Mouse (Mus musculus) limb, embryonic 13.5 days (tissue): ENCODE data around the gene Zfp82. TPM values are rescaled to one million over a fixed set of nuclear protein-coding genes. Genes with fewer than 3 reads are reported as not detected.

Experiments used
- ATAC-seq: fragments of 200-750 bp; cut with Nextera tagmentation; 2 replicates; pipeline ENCODE4 v1.8.0; 2017; ENCODE audit warnings: low read depth, moderate number of reproducible peaks, moderate TSS enrichment; ENCODE audit not compliant: low FRiP score
- H3K27ac ChIP-seq: fragments of 300-500 bp; sonication (generic); 2 replicates; pipeline ENCODE4 v1.5.1; 2015; ENCODE audit warnings: inconsistent platforms, mild to moderate bottlenecking, moderate library complexity
- H3K27me3 ChIP-seq: fragments of 300-500 bp; sonication (generic); 2 replicates; pipeline ENCODE4 v1.6.1; 2015; ENCODE audit warnings: mild to moderate bottlenecking, inconsistent platforms
- H3K36me3 ChIP-seq: fragments of 300-500 bp; sonication (generic); 2 replicates; pipeline ENCODE4 v1.6.1; 2015; ENCODE audit warnings: inconsistent platforms, mild to moderate bottlenecking, moderate library complexity
- H3K4me1 ChIP-seq: fragments of 300-500 bp; sonication (generic); 2 replicates; pipeline ENCODE4 v1.6.1; 2015; ENCODE audit warnings: inconsistent platforms
- H3K4me2 ChIP-seq: fragments of 300-500 bp; sonication (generic); replicated peaks from 2 replicates; pipeline ENCODE4 v1.6.1; 2015; ENCODE audit warnings: inconsistent platforms, mild to moderate bottlenecking, moderate library complexity
- H3K4me3 ChIP-seq: fragments of 300-500 bp; sonication (generic); 2 replicates; pipeline ENCODE4 v1.5.1; 2015; ENCODE audit warnings: moderate library complexity, mild to moderate bottlenecking, inconsistent platforms
- H3K9ac ChIP-seq: fragments of 300-500 bp; sonication (generic); 2 replicates; pipeline ENCODE4 v1.6.1; 2015; ENCODE audit warnings: mild to moderate bottlenecking, inconsistent platforms
- H3K9me3 ChIP-seq: fragments of 300-500 bp; sonication (generic); 2 replicates; pipeline ENCODE4 v1.6.1; 2016; ENCODE audit warnings: inconsistent platforms
- WGBS: fragments of 180-500 bp; shearing (Covaris S2); methylation state at CpG from one replicate; pipeline ENCODE4 v1.1.7; 2015; 5-methylcytosine and 5-hydroxymethylcytosine counted together
- polyA plus RNA-seq: library from polyadenylated mRNA; unstranded; fragments of >200 nt; fragmentation: Nextera tagmentation; extraction: Ambion mirVana; gene quantifications from 2 replicates; pipeline ENCODE4 v1.2.1, GENCODE M21; 2015

Gene Zfp82
- polyA plus RNA-seq, 1 experiment from 2014 or later = 9.7 TPM

DNA sequence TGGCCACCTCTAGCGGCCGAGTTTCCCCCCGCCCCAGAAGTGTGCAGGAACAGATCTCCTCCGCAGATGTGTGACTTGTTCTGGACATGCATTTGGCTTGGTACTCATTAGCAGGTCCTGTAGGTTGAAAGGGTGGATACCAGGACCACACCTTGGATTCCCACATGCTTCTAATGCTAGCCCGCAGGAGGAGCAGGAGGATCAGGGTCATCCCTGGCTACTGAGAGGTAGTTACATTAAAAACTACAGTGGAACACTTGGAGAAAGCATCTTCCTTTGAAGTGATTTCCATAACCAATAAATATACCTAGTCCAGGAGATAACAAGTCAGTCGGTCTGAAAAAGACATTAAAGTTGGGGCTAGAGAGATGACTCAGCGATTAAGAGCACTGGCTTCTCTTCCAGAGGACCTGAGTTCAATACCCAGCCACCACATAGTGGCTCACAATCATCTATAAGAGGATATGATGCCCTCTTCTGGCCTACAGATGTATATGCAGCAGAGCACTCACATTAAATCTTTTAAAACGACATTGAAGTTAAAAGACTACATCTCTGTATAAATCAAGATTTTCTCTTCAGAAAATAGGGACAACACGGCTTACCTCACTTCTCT, 18.4 kb upstream of the Zfp82 start:
- Histone ChIP-seq H3K9ac (peak overlapping the region; percentile 43; the same call in 1 of the 2 replicates), H3K27ac (peak overlapping the region; percentile 75; the same call in 1 of the 2 replicates), H3K4me2 (peak overlapping the region; percentile 69), H3K4me3 (peak overlapping the region; percentile 67), H3K9me3 (no peaks in the 10 kb centered on the region), H3K27me3 (no peaks in the 10 kb centered on the region), H3K4me1 (peaks cover 28% of the 10 kb centered on the region), H3K36me3 (peaks cover 12% of the 10 kb centered on the region)
- ATAC-seq = no peak; the same call in 1 of the 2 replicates
- WGBS = 8% methylated on average over 9 of the region's 9 CpGs

DNA sequence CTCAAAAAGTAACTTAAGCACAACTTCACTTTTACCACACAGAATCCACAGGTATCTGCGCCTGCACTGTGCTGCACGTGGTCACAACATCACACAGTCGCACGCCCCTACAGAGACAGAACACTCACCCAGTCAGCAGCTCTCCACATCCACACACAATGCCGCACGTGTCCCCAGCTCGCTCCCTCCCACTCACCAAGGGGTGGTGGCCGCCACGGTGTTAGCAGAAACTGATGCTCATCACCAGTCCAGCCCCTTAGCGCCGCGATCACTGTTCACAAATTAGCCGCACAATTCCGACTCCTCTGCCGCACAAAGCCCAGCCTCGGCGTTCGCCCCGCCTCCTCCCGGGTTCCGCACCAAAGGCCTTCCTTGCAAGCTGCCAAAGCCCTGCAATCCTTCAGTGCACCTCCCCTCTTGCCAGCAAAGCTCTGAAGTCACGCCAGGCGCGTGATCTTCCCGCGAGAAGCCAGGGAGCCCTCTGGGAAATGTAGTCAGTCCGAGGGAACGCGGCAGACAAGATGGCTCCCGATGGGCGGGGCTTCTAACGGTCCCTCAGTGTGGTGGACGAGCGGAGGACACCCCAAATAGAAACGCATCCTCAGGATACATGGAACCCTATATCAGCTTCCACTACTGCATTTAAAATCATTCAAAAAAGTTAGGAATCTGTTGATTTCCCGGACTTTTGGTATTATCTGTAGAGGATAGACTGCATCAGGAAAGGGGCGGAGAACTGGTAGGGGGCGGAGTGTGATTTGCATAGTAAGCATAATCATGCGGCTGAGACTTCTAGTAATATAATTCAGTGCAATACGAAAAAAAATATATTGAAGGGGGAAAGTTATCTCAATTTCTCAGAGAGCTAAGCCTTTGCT, 17.6 kb upstream of the Zfp82 start, which contains the start of the genes Gm26920 and Zfp566:
Gm26920 (minus strand) TSS at position 319 of the 878 bp plus-strand sequence.
Zfp566 (minus strand) TSS at position 436 of the 878 bp plus-strand sequence.
- under 1% methylated on average over 40 of the region's 40 CpGs for WGBS
- peak within 1 kb of the TSS; percentile 69 for H3K4me2 ChIP-seq
- peaks cover 20% of the 10 kb centered on the region for H3K36me3 ChIP-seq
- H3K27ac ChIP-seq = peak within 1 kb of the TSS; percentile 88
- peak within 1 kb of the TSS; percentile 67 for H3K4me3 ChIP-seq
- peaks cover 25% of the 10 kb centered on the region for H3K4me1 ChIP-seq
- no peaks in the 10 kb centered on the region for H3K9me3 ChIP-seq
- no peaks in the 10 kb centered on the region for H3K27me3 ChIP-seq
- ATAC-seq = peak; percentile 94
- H3K9ac ChIP-seq = peak within 1 kb of the TSS; percentile 77

DNA sequence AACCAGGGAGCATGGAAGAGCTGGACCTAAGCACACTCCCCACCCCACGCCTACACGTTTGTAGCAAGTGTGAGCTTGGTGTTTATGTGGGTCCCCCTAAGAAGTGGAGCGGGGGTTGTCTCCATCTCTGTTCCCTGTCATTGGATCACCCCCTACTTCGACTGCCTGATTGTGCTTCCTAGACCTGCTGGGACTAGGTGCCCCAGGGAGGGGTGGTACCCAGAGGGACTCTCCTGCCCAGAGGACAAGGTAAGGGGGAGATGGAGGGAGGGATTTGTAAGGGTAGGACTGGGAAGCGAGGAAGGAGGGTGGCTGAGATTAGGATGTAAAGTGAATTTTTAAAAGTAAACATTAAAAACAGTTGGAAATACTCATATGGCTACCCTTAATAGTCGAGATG, 16.7 kb upstream of the Zfp82 start:
- 13% methylated on average over 6 of the region's 6 CpGs for WGBS
- H3K36me3 ChIP-seq = peaks cover 29% of the 10 kb centered on the region
- no peak for ATAC-seq
- peak overlapping the region; percentile 67 for H3K4me3 ChIP-seq
- peak overlapping the region; percentile 77 for H3K9ac ChIP-seq
- no peaks in the 10 kb centered on the region for H3K27me3 ChIP-seq
- H3K27ac ChIP-seq = no peak overlapping the region
- no peaks in the 10 kb centered on the region for H3K9me3 ChIP-seq
- H3K4me2 ChIP-seq = peak overlapping the region; percentile 69
- peaks cover 25% of the 10 kb centered on the region for H3K4me1 ChIP-seq

DNA sequence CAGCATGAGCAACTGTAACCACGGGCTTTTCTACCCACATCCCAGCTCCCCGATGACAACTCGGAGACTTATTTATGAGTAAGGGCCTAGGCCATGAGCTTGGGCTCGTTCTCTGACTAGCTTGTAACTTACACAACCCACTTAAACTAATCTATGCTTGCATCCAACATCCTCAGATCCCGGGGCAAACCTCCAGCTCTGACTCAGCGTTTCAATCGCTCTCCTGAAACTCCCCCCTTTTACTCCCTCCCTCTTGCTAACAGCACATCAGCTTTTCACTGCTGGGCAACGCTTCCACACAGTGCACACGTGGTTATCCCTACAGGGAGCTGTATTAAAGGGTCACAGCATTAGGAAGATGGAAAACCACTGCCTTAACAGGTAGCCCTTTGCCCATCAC, 13.8 kb upstream of the Zfp82 start:
- H3K36me3 ChIP-seq = peaks cover 56% of the 10 kb centered on the region
- no peaks in the 10 kb centered on the region for H3K27me3 ChIP-seq
- ATAC-seq = no peak
- no peak overlapping the region for H3K4me3 ChIP-seq
- peaks cover 19% of the 10 kb centered on the region for H3K4me1 ChIP-seq
- no peak overlapping the region for H3K4me2 ChIP-seq
- no peaks in the 10 kb centered on the region for H3K9me3 ChIP-seq
- WGBS = 86% methylated on average over 9 of the region's 9 CpGs
- no peak overlapping the region for H3K9ac ChIP-seq
- no peak overlapping the region for H3K27ac ChIP-seq

DNA sequence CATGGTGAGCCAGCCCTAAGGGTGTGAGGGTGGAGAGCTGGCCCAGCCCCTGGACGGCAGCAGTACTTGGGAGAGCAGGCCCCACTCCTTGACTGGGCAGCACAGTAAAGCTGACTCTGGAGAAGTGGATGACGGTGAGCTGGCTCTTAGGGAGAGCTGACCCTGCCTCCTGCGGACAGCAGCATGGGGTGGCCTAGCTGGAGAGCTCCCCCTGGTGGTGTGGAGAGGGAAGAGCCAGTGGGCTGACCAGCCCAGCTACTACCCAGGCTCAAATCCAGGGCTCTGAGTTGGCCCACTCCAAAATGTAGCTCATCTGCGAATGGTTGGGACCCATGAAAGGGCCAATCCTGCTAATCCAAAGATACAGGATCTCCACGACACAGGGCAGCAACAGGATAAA, 8.1 kb downstream of the Zfp82 start:
- H3K4me2 ChIP-seq = no peak overlapping the region
- H3K27me3 ChIP-seq = no peaks in the 10 kb centered on the region
- 80% methylated on average over 5 of the region's 5 CpGs for WGBS
- peaks cover 69% of the 10 kb centered on the region for H3K36me3 ChIP-seq
- no peak overlapping the region for H3K4me3 ChIP-seq
- ATAC-seq = no peak
- no peak overlapping the region for H3K27ac ChIP-seq
- H3K9me3 ChIP-seq = no peaks in the 10 kb centered on the region
- H3K9ac ChIP-seq = no peak overlapping the region
- H3K4me1 ChIP-seq = no peaks in the 10 kb centered on the region

DNA sequence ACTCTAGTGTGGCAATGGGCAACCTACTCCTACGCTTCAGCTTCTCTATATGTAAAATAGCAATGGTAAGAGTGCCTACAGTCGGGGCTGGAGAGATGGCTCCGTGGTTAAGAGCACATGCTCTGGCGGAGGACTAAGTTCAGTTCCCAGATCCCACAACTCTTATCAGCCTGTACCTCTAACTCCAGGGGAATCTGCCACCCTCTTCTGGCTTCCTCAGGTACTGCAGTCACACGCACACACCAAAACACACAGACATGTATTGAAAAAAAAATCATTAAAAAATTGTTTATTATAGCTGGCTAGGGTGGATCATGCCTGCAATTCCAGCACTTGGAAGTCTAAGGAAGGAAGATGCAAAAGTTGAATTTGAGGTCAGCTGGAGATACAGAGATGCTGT, 10.2 kb downstream of the Zfp82 start:
- 85% methylated on average over 5 of the region's 5 CpGs for WGBS
- Histone ChIP-seq H3K4me1 (no peaks in the 10 kb centered on the region), H3K9me3 (no peaks in the 10 kb centered on the region), H3K27me3 (no peaks in the 10 kb centered on the region), H3K9ac (no peak overlapping the region), H3K36me3 (peaks cover 78% of the 10 kb centered on the region), H3K27ac (no peak overlapping the region), H3K4me3 (no peak overlapping the region), H3K4me2 (no peak overlapping the region)
- no peak for ATAC-seq

DNA sequence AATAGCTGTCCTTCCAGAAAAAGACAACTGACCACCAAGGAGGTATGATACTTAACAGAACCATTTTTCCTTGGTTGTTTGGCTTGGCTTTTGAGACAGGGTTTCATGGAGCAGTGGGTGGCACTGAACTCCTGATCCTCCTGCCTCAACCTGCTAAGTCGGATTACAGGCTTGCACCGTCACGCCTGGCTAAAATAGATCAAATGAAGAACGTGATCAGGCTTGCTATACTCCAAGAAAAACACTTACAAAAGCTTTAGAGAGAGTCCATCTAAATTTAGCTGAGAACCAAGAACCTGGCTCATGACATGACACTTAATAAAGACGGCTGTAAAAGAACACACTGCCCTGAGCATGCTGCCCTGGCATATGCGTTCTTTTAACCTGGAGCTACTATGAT, 12.4 kb downstream of the Zfp82 start:
- Histone ChIP-seq H3K9ac (no peak overlapping the region), H3K27ac (no peak overlapping the region), H3K4me3 (no peak overlapping the region), H3K27me3 (no peaks in the 10 kb centered on the region), H3K4me1 (no peaks in the 10 kb centered on the region), H3K4me2 (no peak overlapping the region), H3K9me3 (no peaks in the 10 kb centered on the region), H3K36me3 (peaks cover 85% of the 10 kb centered on the region)
- 73% methylated on average over 6 of the region's 6 CpGs for WGBS
- no peak for ATAC-seq

DNA sequence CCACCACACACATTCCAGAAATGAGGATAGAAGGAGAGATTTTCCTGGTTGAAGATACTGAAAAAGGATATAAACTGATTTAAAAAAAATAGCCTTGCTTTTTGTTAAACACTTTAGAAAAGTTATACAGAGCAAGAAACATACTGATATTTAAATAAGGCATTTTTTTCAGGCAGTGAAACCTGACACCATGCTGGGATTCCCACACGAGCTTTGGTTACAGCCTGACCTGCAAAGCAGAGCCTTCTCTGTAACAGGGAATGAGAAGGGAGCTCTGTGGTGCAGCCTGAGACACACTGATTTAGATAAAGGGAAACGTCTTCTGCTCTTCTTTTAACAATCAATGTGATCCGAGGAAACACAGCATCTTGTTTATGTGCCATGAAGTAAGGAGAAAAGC, 19.1 kb downstream of the Zfp82 start:
- H3K36me3 ChIP-seq = peaks cover 34% of the 10 kb centered on the region
- H3K4me2 ChIP-seq = no peak overlapping the region
- peaks cover 17% of the 10 kb centered on the region for H3K4me1 ChIP-seq
- H3K9ac ChIP-seq = peak overlapping the region; percentile 50; the same call in 1 of the 2 replicates
- ATAC-seq = no peak
- no peak overlapping the region for H3K4me3 ChIP-seq
- no peaks in the 10 kb centered on the region for H3K27me3 ChIP-seq
- no peaks in the 10 kb centered on the region for H3K9me3 ChIP-seq
- 7% methylated on average over 3 of the region's 3 CpGs for WGBS
- peak overlapping the region; percentile 58; the same call in 1 of the 2 replicates for H3K27ac ChIP-seq

DNA sequence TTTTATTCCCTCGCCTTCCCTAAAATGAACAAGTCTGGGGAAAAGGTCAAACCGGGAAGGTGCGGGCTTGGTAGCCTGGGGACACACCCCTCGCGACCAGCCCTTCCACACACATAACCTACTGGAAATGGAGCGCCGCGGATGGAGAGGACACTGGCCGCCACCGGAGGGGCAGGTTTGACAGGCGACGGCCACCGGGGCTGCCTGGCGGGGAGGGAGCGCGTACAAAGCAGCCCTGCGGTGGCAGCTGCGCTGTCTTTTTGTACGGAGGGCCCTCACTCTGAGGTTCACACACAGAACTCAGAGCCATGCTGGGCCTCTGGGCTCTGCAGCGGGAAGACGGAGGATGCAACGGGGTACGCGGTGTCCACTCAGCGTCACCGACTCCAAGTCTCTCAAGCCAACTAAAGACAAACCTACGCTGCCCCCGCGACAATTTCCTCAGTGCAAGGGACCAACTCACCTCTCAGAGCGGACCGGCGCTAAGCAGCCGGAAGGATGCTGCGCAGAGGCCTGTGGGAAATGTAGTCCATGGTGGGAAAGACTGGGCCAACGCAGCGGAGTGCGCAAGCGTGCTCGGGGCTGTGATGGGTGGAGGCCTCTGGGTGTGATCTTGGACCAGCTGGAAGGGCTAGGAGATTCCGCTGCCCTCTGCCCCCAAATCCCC, 21.7 kb downstream of the Zfp82 start, which contains the start of gene Zfp14:
Zfp14 (minus strand) TSS at position 499 of the 667 bp plus-strand sequence.
- H3K36me3 ChIP-seq = peaks cover 9% of the 10 kb centered on the region
- H3K4me1 ChIP-seq = peaks cover 17% of the 10 kb centered on the region
- no peaks in the 10 kb centered on the region for H3K27me3 ChIP-seq
- H3K9me3 ChIP-seq = no peaks in the 10 kb centered on the region
- peak within 1 kb of the TSS; percentile 80 for H3K4me3 ChIP-seq
- peak within 1 kb of the TSS; percentile 81 for H3K27ac ChIP-seq
- H3K4me2 ChIP-seq = peak within 1 kb of the TSS; percentile 78
- peak within 1 kb of the TSS; percentile 81 for H3K9ac ChIP-seq
- peak; percentile 97 for ATAC-seq
- under 1% methylated on average over 40 of the region's 40 CpGs for WGBS

DNA sequence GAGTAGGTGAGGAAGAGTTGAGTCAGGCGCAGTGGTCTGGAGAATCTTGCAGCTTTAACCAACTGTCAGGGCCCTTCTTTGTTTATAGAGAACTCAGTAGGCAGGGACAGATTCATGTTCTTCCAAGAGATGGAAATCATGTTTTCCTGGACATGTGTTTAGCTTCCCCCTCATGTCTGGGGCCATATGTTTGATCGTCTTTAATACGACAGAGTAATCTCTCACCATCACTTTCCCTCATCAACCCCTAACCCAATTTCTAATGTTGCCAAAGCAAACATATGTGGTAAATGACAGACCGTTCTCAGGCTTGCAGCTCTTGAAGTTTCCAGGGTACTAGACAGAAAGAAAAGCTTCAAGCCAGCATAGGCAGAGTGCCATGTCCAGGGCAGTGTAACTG, 24.6 kb downstream of the Zfp82 start:
- no peak for ATAC-seq
- Histone ChIP-seq H3K9ac (no peak overlapping the region), H3K9me3 (no peaks in the 10 kb centered on the region), H3K27me3 (no peaks in the 10 kb centered on the region), H3K4me1 (peaks cover 11% of the 10 kb centered on the region), H3K36me3 (no peaks in the 10 kb centered on the region; the same call in 1 of the 2 replicates), H3K27ac (no peak overlapping the region), H3K4me2 (no peak overlapping the region), H3K4me3 (no peak overlapping the region)
- 93% methylated on average over 4 of the region's 4 CpGs for WGBS

DNA sequence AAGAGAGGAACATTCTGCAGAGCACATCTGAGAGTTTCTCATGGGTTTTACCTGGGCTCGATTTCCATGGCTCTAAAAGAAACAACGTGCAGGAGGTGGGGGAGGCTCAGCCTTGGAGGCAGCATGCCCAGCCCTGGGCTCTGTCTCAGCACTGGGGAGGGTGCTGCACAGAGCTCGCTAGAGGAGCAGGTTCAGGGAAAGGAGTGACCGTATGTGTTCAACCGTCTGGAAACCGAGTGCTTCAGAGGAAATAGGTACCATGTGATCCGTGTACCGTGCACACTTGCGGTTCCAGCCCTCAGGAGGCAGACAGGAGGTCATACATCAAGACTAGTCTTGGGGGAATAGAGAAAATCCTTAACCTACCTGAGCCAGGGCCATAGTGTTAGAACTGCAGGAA, 28.3 kb downstream of the Zfp82 start:
- ATAC-seq = no peak
- no peaks in the 10 kb centered on the region for H3K4me1 ChIP-seq
- WGBS = 43% methylated on average over 9 of the region's 9 CpGs
- peak overlapping the region; percentile 31; the same call in 1 of the 2 replicates for H3K9ac ChIP-seq
- no peaks in the 10 kb centered on the region for H3K9me3 ChIP-seq
- no peak overlapping the region for H3K4me2 ChIP-seq
- no peaks in the 10 kb centered on the region for H3K27me3 ChIP-seq
- peaks cover 18% of the 10 kb centered on the region for H3K36me3 ChIP-seq
- H3K27ac ChIP-seq = no peak overlapping the region
- no peak overlapping the region for H3K4me3 ChIP-seq

DNA sequence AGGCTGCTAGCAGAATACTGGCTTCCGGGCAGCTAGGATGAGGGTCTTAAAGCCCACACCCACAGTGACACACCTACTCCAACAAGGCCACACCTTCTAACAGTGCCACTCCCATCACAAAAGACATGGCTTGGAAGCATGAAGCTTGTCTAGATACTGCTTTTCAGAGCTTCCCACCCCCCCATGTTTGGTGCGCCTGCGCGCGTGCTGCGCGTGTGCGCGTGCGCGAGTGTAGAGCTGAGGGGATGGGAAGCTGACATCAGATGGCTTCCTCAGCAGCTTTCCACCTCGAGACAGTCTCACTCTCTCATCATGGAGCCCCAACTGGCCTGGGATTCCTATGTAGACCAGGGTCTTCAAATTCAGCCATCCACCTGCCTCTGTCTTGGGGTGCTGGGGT, 38.4 kb downstream of the Zfp82 start:
- no peak overlapping the region for H3K27ac ChIP-seq
- H3K9me3 ChIP-seq = no peaks in the 10 kb centered on the region
- no peak overlapping the region for H3K4me3 ChIP-seq
- H3K4me1 ChIP-seq = no peaks in the 10 kb centered on the region
- no peaks in the 10 kb centered on the region for H3K27me3 ChIP-seq
- H3K9ac ChIP-seq = no peak overlapping the region
- 93% methylated on average over 12 of the region's 12 CpGs for WGBS
- H3K36me3 ChIP-seq = peaks cover 21% of the 10 kb centered on the region
- H3K4me2 ChIP-seq = no peak overlapping the region
- no peak for ATAC-seq
